Mouse (Mus musculus) small intestine, adult 2 months (tissue): Measurements from ENCODE around the gene Nav2. TPM values are rescaled to one million over a fixed set of nuclear protein-coding genes. Genes with fewer than 3 reads are reported as not detected.

Source experiments
- H3K27ac ChIP-seq: fragments of 200-500 bp; 2 replicates; pipeline ENCODE4 v1.5.1; 2012; ENCODE audit warnings: low read depth, low read length, control low read depth, inconsistent platforms; ENCODE audit not compliant: insufficient read depth
- H3K27me3 ChIP-seq: fragments of 200-500 bp; 2 replicates; pipeline ENCODE4 v1.6.1; 2012; ENCODE audit warnings: mild to moderate bottlenecking, moderate library complexity, low read length, inconsistent platforms; ENCODE audit not compliant: control insufficient read depth, insufficient read depth
- H3K36me3 ChIP-seq: fragments of 200-500 bp; 2 replicates; pipeline ENCODE4 v1.6.1; 2012; ENCODE audit warnings: mild to moderate bottlenecking, low read length, control low read depth, inconsistent platforms; ENCODE audit not compliant: control insufficient read depth, insufficient read depth
- H3K4me1 ChIP-seq: fragments of 200-500 bp; 2 replicates; pipeline ENCODE4 v1.6.1; 2012; ENCODE audit warnings: low read length, inconsistent platforms, mixed read lengths; ENCODE audit not compliant: control insufficient read depth, insufficient read depth, insufficient read length
- H3K4me3 ChIP-seq: fragments of 200-500 bp; 2 replicates; pipeline ENCODE4 v1.5.1; 2012; ENCODE audit warnings: low read depth, mild to moderate bottlenecking, control low read depth, inconsistent platforms, low read length, moderate library complexity
- CTCF ChIP-seq: fragments of 200-500 bp; IDR thresholded peaks from 2 replicates; pipeline ENCODE4 v1.5.1; 2012; ENCODE audit warnings: low read depth, mild to moderate bottlenecking, control low read depth, inconsistent platforms, low read length, moderate library complexity, mixed read lengths; ENCODE audit not compliant: insufficient replicate concordance, insufficient read length; ENCODE audit errors: extremely low read depth
- POLR2A ChIP-seq: fragments of 200-500 bp; IDR thresholded peaks from 2 replicates; pipeline ENCODE4 v1.6.1; 2012; ENCODE audit warnings: low read depth, mild to moderate bottlenecking, control low read depth, inconsistent platforms, low read length, moderate library complexity
- WGBS: fragments of 180-500 bp; shearing (Covaris S2); methylation state at CpG from one replicate; pipeline ENCODE4 v1.1.7; 2018; 5-methylcytosine and 5-hydroxymethylcytosine counted together
- polyA plus RNA-seq: library from polyadenylated mRNA; depleted of rRNA; stranded (reverse); fragments of >200 nt; gene quantifications from 2 replicates; pipeline ENCODE4 v1.2.3, GENCODE M21; 2012

Nav2 gene
- polyA plus RNA-seq, 1 experiment = 8.5 TPM

DNA sequence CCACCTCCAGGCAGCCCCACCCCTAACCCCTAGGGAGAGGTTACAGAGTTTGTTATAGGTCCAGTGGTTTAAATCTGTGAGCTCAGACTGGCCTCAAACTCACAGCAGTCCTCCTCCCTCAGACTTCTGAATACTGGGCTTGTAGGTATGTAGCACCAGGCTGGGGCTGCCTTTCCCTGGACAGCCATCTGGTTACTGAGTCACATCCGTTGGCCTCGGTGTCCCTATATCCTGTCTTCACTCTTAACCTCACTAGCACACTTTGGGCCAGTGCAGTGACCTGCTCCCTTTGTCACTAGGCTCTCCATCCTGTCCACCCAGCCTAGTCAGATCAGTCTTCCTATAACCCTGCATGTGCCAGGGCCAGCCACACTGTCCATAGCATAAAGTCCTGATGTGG is 19.8 kb upstream of the Nav2 start:
- Histone ChIP-seq H3K27me3 (no peaks in the 10 kb centered on the region), H3K27ac (no peak overlapping the region), H3K36me3 (no peaks in the 10 kb centered on the region), H3K4me3 (no peak overlapping the region), H3K4me1 (no peaks in the 10 kb centered on the region)
- TF ChIP-seq POLR2A (no peak), CTCF (no peak)
- WGBS = 86% methylated on average over 2 of the region's 2 CpGs

DNA sequence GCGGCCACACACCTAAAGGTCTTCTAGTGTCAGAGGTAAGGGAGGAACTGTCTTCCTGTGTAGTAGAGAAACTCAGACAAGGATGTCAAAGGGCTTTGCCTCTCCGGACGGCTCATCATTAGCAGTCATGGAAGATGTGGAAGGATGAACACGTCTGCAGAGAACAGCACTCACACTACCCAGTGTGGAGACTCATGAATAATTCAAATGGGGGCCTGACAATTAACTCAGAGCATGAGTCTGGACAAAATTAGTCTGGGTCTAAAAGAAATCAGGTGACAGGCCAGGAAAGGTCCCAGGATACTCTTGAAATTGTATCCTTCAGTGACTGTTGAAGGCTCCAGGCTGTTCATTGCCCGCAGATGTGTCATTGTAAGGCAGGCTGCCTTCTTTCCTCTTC is 17.5 kb upstream of the Nav2 start:
- H3K27ac ChIP-seq = no peak overlapping the region
- no peaks in the 10 kb centered on the region for H3K36me3 ChIP-seq
- no peaks in the 10 kb centered on the region for H3K4me1 ChIP-seq
- 86% methylated on average over 5 of the region's 5 CpGs for WGBS
- TF ChIP-seq CTCF = no peak
- TF ChIP-seq POLR2A = no peak
- no peaks in the 10 kb centered on the region for H3K27me3 ChIP-seq
- H3K4me3 ChIP-seq = no peak overlapping the region

DNA sequence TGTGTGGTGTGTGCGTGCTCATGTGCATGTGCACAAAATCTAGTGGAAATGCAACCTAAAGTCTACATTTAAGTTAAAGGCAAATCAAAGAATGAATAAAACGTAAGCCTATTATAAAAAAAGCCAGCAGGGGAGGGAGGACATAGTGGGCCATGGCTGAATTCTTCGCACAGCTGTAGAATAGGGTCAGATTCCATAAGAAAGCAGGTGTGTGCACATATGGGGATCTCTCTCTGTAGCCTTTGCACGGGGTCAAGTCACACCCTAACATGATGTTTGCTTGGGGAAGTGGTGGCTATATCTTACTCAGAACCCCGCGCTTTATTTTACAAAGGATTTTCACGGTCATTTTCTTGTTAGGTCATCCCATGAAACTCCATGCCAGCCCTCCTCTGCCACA is 15.4 kb upstream of the Nav2 start:
- H3K27ac ChIP-seq = no peak overlapping the region
- H3K36me3 ChIP-seq = no peaks in the 10 kb centered on the region
- TF ChIP-seq CTCF (no peak), POLR2A (no peak)
- H3K4me3 ChIP-seq = no peak overlapping the region
- no peaks in the 10 kb centered on the region for H3K4me1 ChIP-seq
- H3K27me3 ChIP-seq = no peaks in the 10 kb centered on the region
- 83% methylated on average over 7 of the region's 7 CpGs for WGBS

- Histone ChIP-seq H3K27ac (no peak overlapping the region), H3K27me3 (no peaks in the 10 kb centered on the region), H3K4me1 (no peaks in the 10 kb centered on the region; the same call in 1 of the 2 replicates), H3K4me3 (no peak overlapping the region), H3K36me3 (no peaks in the 10 kb centered on the region)
- 2% methylated on average over 6 of the region's 6 CpGs for WGBS
- no peak for TF ChIP-seq POLR2A
- peak; percentile 92; the same call in 1 of the 2 replicates for TF ChIP-seq CTCF
Measured at GRCm38 (mm10) chr7:48894152-48894551, 14.4 kb upstream of the Nav2 start.

- no peaks in the 10 kb centered on the region for H3K27me3 ChIP-seq
- H3K27ac ChIP-seq = no peak overlapping the region
- TF ChIP-seq CTCF = no peak
- TF ChIP-seq POLR2A = no peak
- H3K4me1 ChIP-seq = no peaks in the 10 kb centered on the region; the same call in 1 of the 2 replicates
- no peak overlapping the region for H3K4me3 ChIP-seq
- no peaks in the 10 kb centered on the region for H3K36me3 ChIP-seq
- 81% methylated on average over 6 of the region's 6 CpGs for WGBS
Measured at GRCm38 (mm10) chr7:48894763-48895162, 13.8 kb upstream of the Nav2 start.

DNA sequence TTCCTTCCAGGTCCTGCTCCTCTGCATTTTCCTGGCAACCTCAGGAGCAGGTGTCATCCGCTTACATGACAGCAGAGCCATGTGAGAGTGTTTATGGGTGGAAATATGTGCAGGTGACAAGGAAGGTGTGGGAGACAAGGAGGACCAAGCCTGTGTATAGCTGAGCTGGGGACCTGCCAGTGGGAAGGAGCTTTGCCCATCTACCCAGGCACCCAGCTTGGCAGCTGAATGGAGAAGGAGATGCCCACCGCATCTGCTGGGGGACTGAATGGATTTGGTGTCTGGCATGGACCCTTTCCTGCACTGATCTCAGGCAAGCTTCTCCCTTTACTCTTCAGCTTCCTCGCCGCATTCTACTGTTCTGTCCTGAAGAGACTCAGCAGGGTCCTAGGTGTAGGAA is 13.0 kb upstream of the Nav2 start:
- TF ChIP-seq CTCF (no peak), POLR2A (no peak)
- no peaks in the 10 kb centered on the region for H3K36me3 ChIP-seq
- WGBS = 95% methylated on average over 4 of the region's 4 CpGs
- no peak overlapping the region for H3K4me3 ChIP-seq
- no peak overlapping the region for H3K27ac ChIP-seq
- H3K4me1 ChIP-seq = no peaks in the 10 kb centered on the region; the same call in 1 of the 2 replicates
- H3K27me3 ChIP-seq = no peaks in the 10 kb centered on the region

DNA sequence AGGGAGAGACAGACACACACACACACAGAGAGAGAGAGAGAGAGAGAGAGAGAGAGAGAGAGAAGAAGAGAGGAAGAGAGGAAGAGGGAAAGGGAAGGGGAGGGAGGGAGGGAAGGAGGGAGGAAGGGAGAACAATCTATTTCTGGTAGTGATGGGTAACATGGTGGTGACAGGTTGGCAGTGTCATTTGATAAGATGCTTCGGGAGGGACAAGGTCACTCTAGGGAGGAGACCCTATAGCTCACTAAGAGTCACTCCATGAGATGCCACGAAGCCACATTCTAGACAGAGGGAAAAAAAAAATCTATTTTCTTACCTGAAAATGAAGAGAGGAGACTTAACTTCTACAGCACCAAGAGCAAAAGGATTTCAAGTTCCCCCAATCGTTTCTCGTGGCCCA is 12.5 kb upstream of the Nav2 start:
- Histone ChIP-seq H3K27me3 (no peaks in the 10 kb centered on the region), H3K36me3 (no peaks in the 10 kb centered on the region), H3K4me1 (no peaks in the 10 kb centered on the region; the same call in 1 of the 2 replicates), H3K27ac (no peak overlapping the region), H3K4me3 (no peak overlapping the region)
- TF ChIP-seq CTCF (no peak), POLR2A (no peak)
- WGBS = 71% methylated on average over 4 of the region's 4 CpGs

DNA sequence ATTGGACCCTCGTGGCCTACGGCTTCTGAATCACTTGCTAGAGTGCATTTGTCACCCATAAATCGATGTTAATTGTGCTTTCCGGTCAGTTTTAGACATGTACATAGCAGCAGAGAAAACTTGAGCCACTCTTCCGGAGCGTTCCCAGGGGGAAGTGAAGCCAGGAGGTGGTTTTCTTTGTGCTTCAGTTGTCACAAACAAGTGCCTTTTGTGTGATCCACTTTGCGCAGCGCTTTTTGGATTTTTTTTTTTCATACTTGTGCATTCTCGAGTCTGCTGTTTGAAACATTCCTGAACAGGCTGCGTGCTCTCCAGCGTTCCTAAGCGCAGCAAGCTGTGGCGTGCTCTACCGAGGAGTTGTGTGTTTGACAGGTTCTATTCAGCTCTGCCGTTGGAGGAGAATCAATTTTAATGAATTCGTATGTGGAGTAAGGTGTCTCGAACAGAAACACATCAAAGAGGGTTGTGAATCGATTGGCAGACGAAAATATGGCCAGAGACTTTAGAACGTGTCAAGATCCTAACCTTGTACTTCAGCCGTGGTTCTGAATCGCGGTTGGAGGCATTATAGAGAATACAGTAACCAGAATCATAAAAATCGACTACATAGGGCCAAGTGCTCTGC is 10.9 kb upstream of the Nav2 start:
- Histone ChIP-seq H3K36me3 (no peaks in the 10 kb centered on the region), H3K4me3 (no peak overlapping the region), H3K4me1 (no peaks in the 10 kb centered on the region; the same call in 1 of the 2 replicates), H3K27me3 (no peaks in the 10 kb centered on the region), H3K27ac (no peak overlapping the region; the same call in 1 of the 2 replicates)
- 74% methylated on average over 24 of the region's 24 CpGs for WGBS
- no peak for TF ChIP-seq CTCF
- TF ChIP-seq POLR2A = no peak
